Mouse (Mus musculus): ENCODE results near the gene Zrsr1.

Gene Zrsr1

DNA sequence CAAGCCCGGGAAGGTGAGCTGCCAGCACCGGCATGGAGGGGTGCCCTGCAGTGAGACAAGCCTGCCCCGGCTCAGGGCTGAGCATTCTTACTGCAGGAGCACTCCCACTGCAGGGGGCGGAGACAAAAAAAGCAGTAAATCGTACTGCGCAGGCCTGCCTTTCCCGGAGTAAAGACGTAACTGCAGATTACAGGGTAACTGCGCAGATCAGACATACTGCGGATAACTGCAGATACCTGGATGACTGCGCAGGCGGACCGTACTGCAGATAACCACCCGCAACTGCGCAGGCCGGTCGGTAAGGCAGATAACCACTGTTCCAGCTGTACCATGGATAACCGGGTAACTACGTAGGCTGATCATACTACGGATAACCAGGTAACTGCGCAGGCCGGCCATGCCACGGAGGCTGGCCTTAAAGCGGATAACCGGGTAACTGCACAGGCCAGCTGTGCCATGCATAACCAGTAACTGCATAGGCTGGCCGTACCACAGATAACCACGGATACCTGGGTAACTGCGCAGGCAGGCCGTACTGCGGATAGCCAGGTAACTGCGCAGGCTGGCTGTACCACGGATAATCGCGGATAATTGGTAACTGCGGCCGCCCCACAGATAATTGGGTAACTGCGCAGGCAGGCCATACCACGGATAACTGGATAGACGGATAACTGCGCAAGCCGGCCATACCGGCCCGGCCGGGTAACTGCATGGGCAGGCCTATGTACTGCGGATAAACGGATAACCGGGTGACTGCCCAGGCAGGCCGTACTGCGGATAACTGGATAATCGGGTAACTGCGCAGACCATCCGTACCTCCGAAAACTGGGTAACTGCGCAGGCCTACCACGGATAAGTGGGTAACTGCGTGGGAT, at the start of gene Zrsr1:
TSS of gene Zrsr1 (plus strand) at position 171 of the 875 bp plus-strand sequence.
- in situ Hi-C loops (cut with MboI, MseI): no loop called here

DNA sequence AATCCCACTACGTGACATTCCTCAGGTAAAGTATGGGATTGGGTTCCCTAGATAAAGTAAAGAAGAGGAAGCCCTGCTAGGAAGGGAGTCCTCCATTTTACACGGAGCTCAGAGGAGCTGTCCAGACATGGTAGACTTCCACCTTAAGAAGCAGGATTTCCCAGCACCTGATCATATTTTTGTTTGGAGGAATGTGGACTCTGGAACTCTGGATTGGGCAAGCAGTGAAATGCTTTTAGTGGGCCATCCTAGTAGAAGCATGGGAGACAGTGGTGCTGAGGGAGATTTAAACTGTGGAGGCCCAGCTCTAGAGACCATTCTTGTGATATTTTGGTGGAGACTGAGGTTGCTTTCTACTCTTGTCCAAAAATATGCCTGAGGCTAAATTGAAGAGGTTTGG, 49.3 kb upstream of the Zrsr1 start:
- in situ Hi-C loops (cut with MboI, MseI): no loop called here

DNA sequence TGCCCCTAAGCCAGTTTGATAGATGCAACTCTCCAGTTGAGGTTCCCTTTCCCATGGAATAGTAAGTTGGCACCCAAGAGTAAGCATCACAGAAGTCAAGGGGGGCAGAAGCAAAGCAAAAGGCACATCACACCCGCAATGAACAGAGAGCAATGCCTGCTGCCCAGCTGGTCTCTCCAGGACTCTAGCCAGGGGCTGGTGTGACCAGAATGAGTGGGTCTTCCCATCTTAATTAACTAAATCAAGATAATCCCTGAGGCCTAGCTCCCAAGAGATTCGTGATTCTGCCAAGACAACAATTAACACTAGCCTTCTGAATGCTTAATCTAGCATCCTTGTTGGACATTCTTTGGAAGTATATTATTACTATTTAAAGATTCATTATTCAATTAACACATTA, 48.2 kb upstream of the Zrsr1 start:
- in situ Hi-C loops (cut with MboI, MseI): no loop called here

DNA sequence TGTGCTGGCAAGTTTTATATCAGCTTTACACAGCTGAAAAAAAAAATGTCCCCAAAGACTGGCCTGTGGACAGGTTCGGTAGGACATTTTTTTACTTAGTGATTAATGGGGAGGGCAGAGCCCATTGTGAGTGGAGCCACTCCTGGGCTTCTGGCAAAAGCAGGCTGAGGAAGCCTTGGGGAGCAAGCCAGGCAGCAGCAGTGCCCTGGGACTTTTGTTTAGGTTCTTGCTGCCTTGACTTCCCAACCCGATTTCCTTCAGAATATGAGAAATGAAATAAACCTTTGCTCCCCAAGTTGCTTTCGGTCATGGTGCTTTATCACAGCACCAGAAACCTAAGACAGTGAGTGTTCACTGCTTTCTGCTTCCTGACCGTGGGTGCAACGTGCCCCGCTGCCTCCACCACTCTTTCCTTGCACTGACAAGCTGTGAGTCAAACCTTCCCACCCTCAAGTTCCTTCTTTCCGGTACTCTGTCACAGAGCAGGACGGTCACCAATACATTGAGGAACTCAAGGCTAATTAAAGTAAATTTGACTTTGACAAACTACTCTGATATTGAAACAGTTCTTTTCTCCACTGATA, 43.1 kb upstream of the Zrsr1 start:
- in situ Hi-C loops (cut with MboI, MseI): loop anchor here (5.0 kb wide), 1 partner anchor 56 kb away; no protein-coding TSS in a partner anchor

DNA sequence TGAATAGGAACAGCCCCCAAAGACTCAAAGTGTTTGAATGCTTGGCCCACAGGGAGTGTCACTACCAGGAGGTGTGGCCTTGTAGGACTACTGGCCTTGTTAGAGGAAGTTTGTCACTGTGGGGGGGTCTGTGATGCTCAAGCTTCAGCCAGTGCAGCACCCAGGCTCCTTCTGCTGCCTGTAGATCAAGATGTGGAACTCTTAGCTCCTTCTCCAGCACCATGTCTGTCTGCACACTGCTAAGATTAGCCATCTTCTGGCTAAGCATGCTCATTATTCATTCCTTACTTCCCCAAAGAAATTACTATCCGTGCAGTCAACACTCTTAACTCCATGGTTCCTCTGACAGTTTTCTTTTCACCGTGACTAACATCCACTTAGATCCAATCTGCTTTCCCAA, 41.7 kb upstream of the Zrsr1 start:
- in situ Hi-C loops (cut with MboI, MseI): no loop called here

DNA sequence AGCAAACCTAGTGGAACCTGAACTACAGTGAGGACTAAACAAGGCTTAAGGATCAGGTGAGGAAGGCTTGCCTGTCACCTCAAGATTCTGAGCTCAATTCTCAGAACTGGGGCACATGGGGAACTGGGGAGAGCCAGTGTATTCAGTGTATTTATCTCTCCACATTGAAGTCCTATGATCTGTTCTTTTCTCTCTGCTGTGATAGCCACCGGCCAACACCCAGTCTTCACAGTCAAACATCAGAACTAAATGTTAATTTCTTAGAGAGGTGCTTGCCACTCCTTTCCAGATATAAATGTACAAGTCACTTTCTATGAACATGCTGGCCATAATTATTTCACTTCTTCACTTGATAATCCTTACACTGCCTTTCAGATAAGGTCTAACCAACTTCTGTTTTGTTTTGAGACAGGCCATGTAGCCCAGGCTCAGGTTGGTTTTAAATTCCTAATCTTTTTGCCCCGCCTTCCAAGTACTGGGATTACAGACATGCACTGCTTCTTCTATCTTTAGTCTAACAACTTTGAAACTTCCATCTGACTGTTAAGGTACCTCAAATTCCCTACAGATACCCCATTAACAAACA, 40.4 kb upstream of the Zrsr1 start:
- in situ Hi-C loops (cut with MboI, MseI): no loop called here

DNA sequence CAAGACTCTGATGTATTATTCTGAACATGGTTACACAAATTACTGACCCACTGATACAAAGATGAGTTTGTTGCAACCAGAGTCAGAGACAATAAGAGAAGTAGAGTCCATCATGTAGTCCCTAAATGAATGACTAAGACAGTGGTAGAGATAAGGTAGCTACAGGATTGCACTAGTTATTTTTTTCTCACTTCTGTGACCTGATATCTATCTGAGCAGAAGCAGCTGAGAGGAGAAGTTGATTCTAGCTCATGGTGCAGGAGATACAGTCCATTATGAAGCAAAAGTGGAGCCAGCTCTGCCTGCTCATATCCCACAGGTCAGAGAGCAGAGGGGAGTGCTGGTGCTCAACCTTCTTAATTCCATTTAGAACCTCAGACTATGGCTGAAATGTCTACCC, 39.6 kb upstream of the Zrsr1 start:
- in situ Hi-C loops (cut with MboI, MseI): no loop called here

DNA sequence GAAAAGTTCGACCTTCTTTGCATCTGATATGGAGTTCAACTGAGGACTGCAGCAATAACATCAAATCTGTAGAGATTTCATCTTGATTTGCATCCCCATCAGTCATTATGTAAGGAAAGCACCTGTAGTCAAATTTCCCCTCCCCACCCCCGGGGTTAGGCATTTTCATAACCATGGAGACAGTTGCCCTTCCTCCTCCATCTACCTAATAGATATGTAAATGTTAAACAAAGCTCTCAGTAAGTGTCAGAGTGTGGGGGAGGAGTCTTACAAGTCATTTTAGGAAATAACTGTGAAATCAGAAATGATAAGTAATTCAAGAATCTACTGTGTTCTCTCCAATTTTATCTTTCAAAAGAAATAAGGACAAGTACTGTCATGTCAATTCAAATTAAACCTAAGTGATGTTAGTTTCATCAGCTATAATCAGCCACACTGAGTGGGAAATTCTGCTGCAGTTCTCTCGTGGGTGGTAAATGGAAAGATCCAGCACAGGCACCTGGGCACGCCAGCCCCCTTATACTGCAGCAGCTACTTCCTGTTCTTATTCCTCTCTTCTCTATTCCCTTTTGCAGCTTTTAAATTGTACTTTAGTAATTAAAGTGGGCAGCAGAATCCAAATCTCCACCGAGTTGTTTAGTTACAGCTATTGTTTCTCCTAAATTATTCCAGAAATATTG, 35.2 kb upstream of the Zrsr1 start:
- in situ Hi-C loops (cut with MboI, MseI): no loop called here

DNA sequence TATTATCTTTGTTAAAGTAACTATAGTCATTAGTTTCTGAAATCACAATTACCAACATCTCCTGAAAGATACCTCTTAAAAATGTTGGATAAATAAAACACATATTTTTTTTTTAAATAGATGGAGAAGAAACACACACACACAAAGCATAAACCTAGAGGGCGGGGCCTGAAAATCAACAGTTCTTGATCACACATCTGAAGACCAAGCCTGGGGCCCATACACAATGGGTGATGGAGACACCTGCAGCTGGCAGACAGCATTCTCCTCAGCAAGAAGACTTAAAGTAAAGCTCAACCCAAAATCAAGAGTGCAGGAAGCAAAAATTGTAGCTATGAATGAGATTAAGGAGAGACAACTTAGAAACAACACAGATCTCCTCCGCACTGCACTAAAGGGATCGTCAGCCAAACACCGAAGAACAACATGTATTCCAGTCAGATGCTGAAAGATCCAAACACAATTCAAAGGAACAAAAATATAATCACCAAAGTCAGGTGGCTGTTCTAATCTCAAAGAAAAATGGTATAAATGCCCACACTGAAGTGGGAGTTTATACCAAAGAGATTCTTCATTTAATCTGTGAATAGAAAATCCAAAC, 34.0 kb upstream of the Zrsr1 start:
- in situ Hi-C loops (cut with MboI, MseI): no loop called here

DNA sequence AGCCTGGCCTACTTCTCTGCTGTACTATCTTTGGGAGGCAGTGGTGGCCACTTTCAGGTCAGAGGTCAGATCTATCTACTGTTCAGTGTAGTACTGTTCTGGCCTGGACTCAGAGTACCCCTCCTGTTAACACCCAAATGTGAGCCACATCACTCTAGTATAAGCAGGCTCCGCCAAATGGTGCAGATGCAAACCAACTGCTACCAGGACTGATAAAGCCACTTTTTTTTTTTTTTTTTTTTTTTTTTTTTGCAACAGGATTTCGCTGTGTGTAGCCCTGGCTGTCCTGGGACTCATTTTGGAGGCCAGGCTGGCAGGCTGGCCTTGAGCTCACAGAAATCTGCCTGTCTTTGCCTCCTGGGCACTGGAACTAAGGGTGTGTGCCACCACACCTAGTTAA, 32.8 kb upstream of the Zrsr1 start:
- in situ Hi-C loops (cut with MboI, MseI): no loop called here

DNA sequence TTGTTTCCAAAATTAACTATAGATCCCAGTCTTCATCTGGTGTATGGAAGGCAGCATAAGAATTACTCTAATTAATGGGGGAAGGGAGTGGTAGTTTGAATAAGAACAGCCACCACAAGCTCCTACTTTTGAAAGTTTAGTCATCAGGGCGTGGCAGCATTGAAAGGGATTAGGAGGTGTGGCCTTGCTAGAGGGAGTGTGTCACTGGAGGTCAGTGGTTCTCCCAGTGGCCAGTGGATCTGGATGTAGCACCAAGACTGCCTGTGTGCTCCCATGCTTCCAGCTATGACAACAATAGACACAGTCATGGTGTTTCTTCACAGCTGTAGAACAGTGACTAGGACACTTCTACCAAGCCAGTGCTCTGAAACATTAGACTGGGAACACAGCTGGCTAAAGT, 22.7 kb upstream of the Zrsr1 start:
- in situ Hi-C loops (cut with MboI, MseI): no loop called here

DNA sequence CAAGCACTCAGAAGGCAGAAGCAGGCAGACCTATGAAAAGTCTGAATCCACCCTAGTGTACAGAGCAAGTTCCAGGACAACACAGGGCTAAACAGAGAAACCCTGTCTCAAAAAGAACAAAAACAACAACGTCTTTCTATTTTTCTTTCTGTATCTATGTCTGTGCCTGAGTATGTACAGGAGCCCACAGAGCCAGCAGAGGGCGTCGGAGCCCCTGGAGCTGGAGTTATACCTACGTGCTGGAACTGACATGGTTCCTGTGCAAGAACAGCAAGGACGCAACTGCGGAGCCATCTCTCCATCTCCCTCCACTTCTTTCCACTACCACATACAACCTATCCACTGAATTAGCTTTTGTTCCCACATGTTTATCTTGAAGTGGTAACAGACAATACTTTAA, 21.7 kb upstream of the Zrsr1 start:
- in situ Hi-C loops (cut with MboI, MseI): loop anchor here (5.0 to 10.0 kb wide), 2 partner anchors 155 to 318 kb away; no protein-coding TSS in a partner anchor

DNA sequence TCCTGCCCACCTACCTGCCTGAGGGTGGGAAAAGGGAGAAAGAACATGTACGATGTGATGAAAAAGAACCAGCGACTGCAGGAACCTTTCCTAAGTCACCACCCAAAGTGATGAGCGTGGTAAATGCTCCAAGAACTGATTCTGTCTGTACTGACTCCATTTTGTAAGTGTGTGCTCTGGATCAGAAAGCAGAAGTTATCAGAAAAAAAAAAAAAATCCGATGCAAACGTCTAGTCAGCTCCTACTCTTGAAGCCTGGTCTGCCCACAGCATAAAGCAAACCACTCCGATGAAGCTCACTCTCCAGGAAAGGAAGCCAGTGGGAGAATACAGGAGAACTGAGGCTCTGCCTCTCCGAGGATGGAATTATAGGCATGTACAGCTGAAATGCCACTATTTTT, 19.1 kb upstream of the Zrsr1 start:
- in situ Hi-C loops (cut with MboI, MseI): loop anchor here (5.0 to 10.0 kb wide), 2 partner anchors 158 to 320 kb away; no protein-coding TSS in a partner anchor

DNA sequence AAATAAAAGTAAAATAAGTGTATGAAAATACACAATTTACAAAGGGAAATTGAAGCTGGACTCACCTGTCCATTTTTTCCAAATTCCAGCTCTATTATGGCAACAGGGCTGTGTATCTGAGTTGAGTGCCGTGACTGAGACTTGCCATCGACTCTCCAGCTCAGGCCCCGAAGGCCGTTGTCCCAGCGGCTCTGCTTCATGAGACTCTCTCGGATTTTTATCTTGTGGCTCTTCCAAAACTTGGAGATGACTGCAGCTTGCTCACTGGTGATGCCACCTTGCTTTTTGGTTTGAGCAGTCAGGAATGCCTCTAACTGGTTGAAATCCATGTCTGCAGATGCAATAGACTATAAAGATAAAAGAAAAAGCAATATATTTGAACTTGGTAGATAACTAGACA, 15.5 kb upstream of the Zrsr1 start:
- in situ Hi-C loops (cut with MboI, MseI): loop anchor here (5.0 to 10.0 kb wide), 3 partner anchors 94 to 729 kb away; partner anchors contain the start of gene B3gnt2

DNA sequence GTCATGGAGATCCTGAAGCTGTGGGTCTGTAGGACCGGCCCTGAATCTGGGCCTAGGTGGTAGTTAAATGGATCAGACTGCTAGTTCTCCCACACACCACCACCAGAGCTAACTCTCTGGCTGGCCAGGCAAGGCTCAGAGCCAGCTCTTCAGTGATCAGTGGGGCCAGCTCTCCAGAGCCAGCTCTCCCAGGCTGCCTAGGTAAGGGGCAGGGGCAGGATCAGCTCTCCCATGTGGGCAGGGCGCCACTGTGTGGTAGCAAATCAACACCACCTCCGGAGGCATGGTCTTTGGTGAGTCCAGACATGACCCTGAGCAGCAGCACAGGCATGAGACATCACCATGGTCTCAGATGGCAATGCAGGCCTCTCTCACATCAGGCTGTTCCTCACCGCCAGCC, 15.0 kb upstream of the Zrsr1 start:
- in situ Hi-C loops (cut with MboI, MseI): loop anchor here (5.0 to 10.0 kb wide), 3 partner anchors 95 to 730 kb away; partner anchors contain the start of gene B3gnt2

DNA sequence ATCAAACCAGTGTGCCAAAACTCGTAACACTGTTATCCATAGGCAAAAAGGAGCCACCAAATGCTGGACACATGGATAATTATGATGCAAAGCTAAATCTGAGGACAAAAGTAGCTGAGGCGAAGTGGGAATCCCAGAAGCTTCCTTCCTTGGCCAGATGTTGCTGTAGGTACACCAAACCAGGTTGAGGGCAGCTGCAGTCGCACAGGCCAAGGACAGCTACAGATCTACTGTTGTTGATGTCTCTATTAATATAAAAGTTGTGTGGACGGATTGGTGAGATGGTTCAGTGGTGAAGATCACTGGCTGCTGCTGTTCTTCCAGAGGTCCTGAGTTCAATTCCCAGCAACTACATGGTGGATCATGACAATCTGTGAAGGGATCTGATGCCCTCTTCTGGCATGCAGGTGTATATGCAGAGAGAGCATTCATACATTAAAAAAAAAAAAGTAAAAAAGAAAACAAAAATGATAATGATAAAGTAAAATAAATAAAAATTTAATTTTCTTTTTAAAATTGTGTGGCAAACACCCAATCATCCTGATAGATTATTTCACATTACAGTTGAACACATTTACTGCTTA, 13.9 kb upstream of the Zrsr1 start:
- in situ Hi-C loops (cut with MboI, MseI): loop anchor here (5.0 to 10.0 kb wide), 3 partner anchors 96 to 731 kb away; partner anchors contain the start of gene B3gnt2

DNA sequence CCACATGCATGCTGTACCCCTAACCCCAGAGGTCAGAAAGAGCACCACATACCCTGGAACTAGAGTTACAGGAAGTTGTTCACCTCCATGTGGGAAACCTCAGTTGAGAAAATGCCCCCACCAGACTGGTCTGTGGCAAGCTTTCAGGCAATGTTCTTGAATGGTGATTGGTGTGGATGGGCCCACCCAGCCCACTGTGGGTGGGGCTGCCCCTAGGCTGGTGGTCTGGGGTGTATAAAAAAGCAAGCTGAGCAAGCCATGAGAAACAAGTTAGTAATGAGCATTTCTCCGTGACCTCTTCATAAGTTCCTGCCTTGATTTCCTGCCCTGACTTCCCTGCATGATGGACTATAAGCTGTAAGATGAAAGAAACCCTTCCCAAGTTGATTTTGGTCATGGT, 9.7 kb upstream of the Zrsr1 start:
- in situ Hi-C loops (cut with MboI, MseI): no loop called here

DNA sequence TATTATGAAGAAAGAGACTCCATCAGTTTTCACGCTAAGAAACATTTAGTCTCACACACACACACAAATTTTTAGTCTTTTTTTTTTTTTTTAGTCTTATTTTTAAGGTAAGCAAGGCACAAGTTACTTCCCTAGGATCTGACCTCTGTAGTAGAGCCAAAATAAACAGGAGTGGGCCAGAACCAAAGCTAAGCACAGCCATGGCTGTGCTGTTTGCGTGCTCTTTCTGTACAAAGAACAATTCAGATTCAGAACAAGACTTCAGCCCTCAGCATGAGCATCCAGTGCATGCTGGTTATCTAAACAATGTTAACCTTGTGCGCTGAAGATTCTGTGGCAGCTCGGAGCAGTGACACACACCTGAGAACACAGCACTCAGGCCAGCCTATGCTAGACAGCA, 7.4 kb upstream of the Zrsr1 start:
- in situ Hi-C loops (cut with MboI, MseI): no loop called here

DNA sequence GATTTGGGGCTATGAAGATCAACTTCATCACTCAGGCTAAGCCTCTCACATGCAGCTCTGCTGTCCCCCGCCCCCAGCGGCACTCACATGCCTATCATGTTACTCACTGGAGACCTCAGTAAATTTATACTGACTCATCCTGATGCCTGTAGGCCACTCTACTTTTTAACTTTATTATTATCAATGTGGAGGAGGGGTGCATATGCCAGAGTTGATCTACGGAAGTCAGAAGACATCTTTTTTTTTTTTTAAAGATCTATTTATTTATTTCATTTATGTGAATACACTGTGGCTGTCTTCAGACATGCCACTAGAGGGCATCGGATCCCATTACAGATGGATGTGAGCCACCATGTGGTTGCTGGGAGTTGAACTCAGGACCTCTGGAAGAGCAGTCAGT, 6.3 kb upstream of the Zrsr1 start:
- in situ Hi-C loops (cut with MboI, MseI): no loop called here

DNA sequence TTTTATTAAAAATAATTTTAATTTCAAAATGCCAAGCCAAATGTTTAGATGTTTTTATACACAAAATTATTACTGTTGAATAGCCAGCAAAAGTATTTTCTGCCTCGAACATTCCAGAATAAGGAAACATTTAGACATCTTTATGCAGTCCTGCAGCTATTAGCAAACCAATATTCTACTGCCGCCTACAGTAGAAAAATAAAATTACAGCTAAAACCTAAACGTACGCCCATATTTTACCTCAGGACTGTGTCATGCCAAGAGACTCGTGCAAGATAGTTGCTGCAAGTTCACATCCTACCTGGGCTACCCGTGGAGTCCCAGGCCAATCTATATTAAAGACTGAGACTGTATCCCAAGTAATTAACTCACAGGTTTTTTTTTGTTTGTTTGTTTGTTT, 2.3 kb upstream of the Zrsr1 start:
- in situ Hi-C loops (cut with MboI, MseI): no loop called here

DNA sequence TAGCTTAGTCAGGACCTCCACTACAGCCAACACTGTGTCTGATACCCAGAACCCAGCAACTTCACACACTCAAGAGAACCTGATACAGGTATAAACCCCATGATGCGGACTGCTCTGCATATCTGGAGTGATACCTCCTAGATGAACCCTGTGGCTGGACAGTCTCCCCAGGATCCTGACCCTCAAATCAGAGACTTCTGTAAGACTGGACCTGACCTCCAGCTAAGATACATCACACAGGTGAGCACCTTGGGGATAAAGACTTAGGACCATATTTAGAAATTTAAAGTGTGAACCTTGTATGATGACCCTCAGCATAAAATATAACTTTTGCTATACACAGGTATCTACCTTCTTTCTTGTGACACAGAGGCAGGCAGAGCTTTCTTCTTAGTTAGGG, 1.3 kb upstream of the Zrsr1 start:
- in situ Hi-C loops (cut with MboI, MseI): no loop called here
